Mouse (Mus musculus) limb, embryonic 15.5 days (tissue): ENCODE measurements around the gene Ccdc8. TPM values are rescaled to one million over a fixed set of nuclear protein-coding genes. Genes with fewer than 3 reads are reported as not detected.

Experiments
- ATAC-seq: fragments of 200-750 bp; cut with Nextera tagmentation; 2 replicates; pipeline ENCODE4 v1.8.0; 2017; ENCODE audit warnings: low read depth, moderate TSS enrichment; ENCODE audit not compliant: insufficient number of reproducible peaks, low FRiP score, low TSS enrichment
- H3K27ac ChIP-seq: fragments of 300-500 bp; sonication (generic); 2 replicates; pipeline ENCODE4 v1.5.1; 2015; ENCODE audit warnings: moderate library complexity, mild to moderate bottlenecking, inconsistent platforms
- H3K27me3 ChIP-seq: fragments of 300-500 bp; sonication (generic); 2 replicates; pipeline ENCODE4 v1.6.1; 2015; ENCODE audit warnings: inconsistent platforms
- H3K36me3 ChIP-seq: fragments of 300-500 bp; sonication (generic); 2 replicates; pipeline ENCODE4 v1.6.1; 2015; ENCODE audit warnings: inconsistent platforms
- H3K4me1 ChIP-seq: fragments of 300-500 bp; sonication (generic); 2 replicates; pipeline ENCODE4 v1.6.1; 2015; ENCODE audit warnings: inconsistent platforms
- H3K4me2 ChIP-seq: fragments of 300-500 bp; sonication (generic); 2 replicates; pipeline ENCODE4 v1.6.1; 2015; ENCODE audit warnings: mild to moderate bottlenecking, inconsistent platforms
- H3K4me3 ChIP-seq: fragments of 300-500 bp; sonication (generic); 2 replicates; pipeline ENCODE4 v1.5.1; 2015; ENCODE audit warnings: mild to moderate bottlenecking, inconsistent platforms
- H3K9ac ChIP-seq: fragments of 300-500 bp; sonication (generic); 2 replicates; pipeline ENCODE4 v1.6.1; 2015; ENCODE audit warnings: inconsistent platforms
- H3K9me3 ChIP-seq: fragments of 300-500 bp; sonication (generic); 2 replicates; pipeline ENCODE4 v1.6.1; 2016; ENCODE audit warnings: inconsistent platforms
- WGBS: fragments of 180-500 bp; shearing (Covaris S2); methylation state at CpG from one replicate; pipeline ENCODE4 v1.1.7; 2015; 5-methylcytosine and 5-hydroxymethylcytosine counted together
- polyA plus RNA-seq: library from polyadenylated mRNA; unstranded; fragments of >200 nt; fragmentation: Nextera tagmentation; extraction: Ambion mirVana; gene quantifications from 2 replicates; pipeline ENCODE4 v1.2.1, GENCODE M21; 2015

The Ccdc8 gene
- 19.1 and 40.8 TPM in 2 replicates for polyA plus RNA-seq

GRCm38 (mm10) chr7:16992451-16992807, at the start of gene Ccdc8:
TSS of gene Ccdc8 (plus strand) at chr7:16992708.
- Histone ChIP-seq H3K4me3 (peak within 1 kb of the TSS; percentile 65), H3K27ac (peak within 1 kb of the TSS; percentile 92), H3K4me1 (peaks cover 75% of the 10 kb centered on the region), H3K27me3 (no peaks in the 10 kb centered on the region), H3K9ac (no peak within 1 kb of the TSS), H3K36me3 (peaks cover 8% of the 10 kb centered on the region), H3K4me2 (peak within 1 kb of the TSS; percentile 72), H3K9me3 (no peaks in the 10 kb centered on the region)
- WGBS: 91% methylated on average over 5 of the region's 5 CpGs
- ATAC-seq: no peak

GRCm38 (mm10) chr7:16942861-16943260, 49.6 kb upstream of the Ccdc8 start:
- ATAC-seq: no peak
- 61% methylated on average over 4 of the region's 4 CpGs for WGBS
- H3K9me3 ChIP-seq: no peaks in the 10 kb centered on the region

DNA sequence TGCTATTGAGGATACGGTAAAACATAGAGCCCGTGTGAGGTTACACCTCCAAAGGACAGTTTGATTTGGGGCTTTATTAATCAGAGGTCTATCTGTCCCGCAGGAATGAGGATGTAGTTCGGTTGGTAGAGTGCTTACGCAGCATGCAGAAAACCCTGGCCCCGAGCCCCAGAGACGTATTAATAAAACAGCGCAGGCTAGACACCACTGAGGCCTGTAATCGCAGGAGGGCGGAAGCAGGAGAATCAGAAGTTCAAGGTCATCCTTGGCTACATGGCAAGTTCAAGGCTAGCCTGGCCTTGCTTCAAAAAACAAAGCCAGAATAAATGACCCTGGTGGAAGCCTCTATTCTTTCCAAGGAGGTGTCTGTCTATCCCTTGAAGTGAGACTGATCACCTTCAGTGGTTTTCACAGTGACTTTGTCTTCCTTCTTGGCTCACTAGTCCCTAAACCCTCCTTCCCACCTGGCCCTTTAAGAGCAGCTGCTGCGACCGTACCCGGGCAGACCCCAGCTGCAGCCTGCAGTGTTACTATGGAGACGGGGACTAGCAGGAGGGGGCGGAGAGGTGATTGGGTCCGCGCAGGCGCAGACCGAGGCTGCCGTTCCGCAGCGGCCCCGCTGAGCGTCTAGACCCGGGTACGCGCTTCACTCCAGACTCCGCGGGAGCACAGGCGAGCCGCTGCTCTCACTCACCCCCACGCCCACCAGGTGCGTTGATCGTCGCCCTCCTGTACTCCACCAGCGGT, 48.3 kb upstream of the Ccdc8 start, which contains the start of gene Pnmal2:
TSS of gene Pnmal2 (plus strand) at position 622 of the 747 bp plus-strand sequence.
- 14% methylated on average over 36 of the region's 36 CpGs for WGBS

More at GRCm38 (mm10) chr7:16942861-16943260, 49.6 kb upstream of the Ccdc8 start:
- H3K9ac ChIP-seq: no peak overlapping the region
- peaks cover 59% of the 10 kb centered on the region for H3K4me1 ChIP-seq
- H3K27ac ChIP-seq: no peak overlapping the region
- peaks cover 29% of the 10 kb centered on the region for H3K27me3 ChIP-seq
- H3K4me3 ChIP-seq: no peak overlapping the region
- no peak overlapping the region for H3K4me2 ChIP-seq
- no peaks in the 10 kb centered on the region for H3K36me3 ChIP-seq

DNA sequence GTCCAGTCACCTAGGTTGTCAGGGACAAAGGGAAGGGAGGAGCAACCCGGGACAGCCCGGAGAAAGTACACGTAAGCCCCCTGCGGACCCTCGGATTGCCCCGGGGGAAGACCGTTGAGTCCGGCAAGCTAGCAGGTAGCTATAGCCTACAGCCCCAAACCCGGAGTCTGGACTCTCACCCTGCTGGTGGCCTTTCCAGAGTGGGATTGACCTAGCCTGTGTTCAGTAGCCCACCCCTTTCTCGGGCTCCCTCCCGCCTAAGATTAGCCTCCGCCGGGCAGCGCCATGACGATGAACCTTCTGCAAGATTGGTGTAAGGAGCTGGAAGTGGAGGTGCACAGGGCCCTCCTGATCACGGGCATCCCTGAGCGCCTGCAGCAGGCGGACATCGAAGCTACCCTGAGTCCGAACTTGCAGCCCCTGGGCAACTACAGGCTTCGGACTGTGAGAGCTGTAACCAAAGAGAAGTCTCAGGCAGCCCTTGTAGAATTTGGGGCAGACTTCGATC, 47.6 kb upstream of the Ccdc8 start:
- Histone ChIP-seq H3K27me3 (peaks cover 48% of the 10 kb centered on the region), H3K4me1 (peaks cover 70% of the 10 kb centered on the region), H3K9me3 (no peaks in the 10 kb centered on the region), H3K4me3 (peak overlapping the region; percentile 64), H3K4me2 (peak overlapping the region; percentile 81), H3K9ac (peak overlapping the region; percentile 69), H3K36me3 (no peaks in the 10 kb centered on the region), H3K27ac (peak overlapping the region; percentile 69)
- WGBS: 1% methylated on average over 22 of the region's 22 CpGs
- no peak for ATAC-seq

More for the DNA sequence above, 48.3 kb upstream of the Ccdc8 start, which contains the start of gene Pnmal2:
- Histone ChIP-seq H3K9me3 (no peaks in the 10 kb centered on the region), H3K4me2 (peak within 1 kb of the TSS; percentile 81), H3K9ac (peak within 1 kb of the TSS; percentile 69), H3K27ac (peak within 1 kb of the TSS; percentile 69), H3K4me1 (peaks cover 68% of the 10 kb centered on the region), H3K27me3 (peaks cover 41% of the 10 kb centered on the region), H3K36me3 (no peaks in the 10 kb centered on the region), H3K4me3 (peak within 1 kb of the TSS; percentile 64)
- peak; percentile 86 for ATAC-seq

- 0 out of 2 replicates have a peak overlapping the region, but pooled peaks have one; percentile 69 for H3K27ac ChIP-seq
- H3K36me3 ChIP-seq: no peaks in the 10 kb centered on the region
- WGBS: 18% methylated on average over 17 of the region's 17 CpGs
- ATAC-seq: no peak
- peaks cover 69% of the 10 kb centered on the region for H3K4me1 ChIP-seq
- peak overlapping the region; percentile 64 for H3K4me3 ChIP-seq
- peak overlapping the region; percentile 81 for H3K4me2 ChIP-seq
- H3K27me3 ChIP-seq: peaks cover 48% of the 10 kb centered on the region
- H3K9ac ChIP-seq: 0 out of 2 replicates have a peak overlapping the region, but pooled peaks have one; percentile 69
- no peaks in the 10 kb centered on the region for H3K9me3 ChIP-seq
These were observed 47.1 kb upstream of the Ccdc8 start for GRCm38 (mm10) chr7:16945419-16945818.

- H3K27ac ChIP-seq: peak overlapping the region; percentile 67
- ATAC-seq: no peak
- H3K4me1 ChIP-seq: peaks cover 64% of the 10 kb centered on the region
- H3K9ac ChIP-seq: peak overlapping the region; percentile 18
- H3K9me3 ChIP-seq: no peaks in the 10 kb centered on the region
- H3K36me3 ChIP-seq: no peaks in the 10 kb centered on the region
- H3K4me2 ChIP-seq: peak overlapping the region; percentile 81
- H3K27me3 ChIP-seq: peaks cover 48% of the 10 kb centered on the region
- peak overlapping the region; percentile 64 for H3K4me3 ChIP-seq
- 10% methylated on average over 53 of the region's 53 CpGs for WGBS
These were observed 45.8 kb upstream of the Ccdc8 start for GRCm38 (mm10) chr7:16946441-16947348.

- H3K4me1 ChIP-seq: peaks cover 64% of the 10 kb centered on the region
- H3K9ac ChIP-seq: peak overlapping the region; percentile 18
- peaks cover 48% of the 10 kb centered on the region for H3K27me3 ChIP-seq
- H3K36me3 ChIP-seq: no peaks in the 10 kb centered on the region
- H3K27ac ChIP-seq: peak overlapping the region; percentile 67
- ATAC-seq: no peak; the same call in 1 of the 2 replicates
- peak overlapping the region; percentile 64 for H3K4me3 ChIP-seq
- H3K9me3 ChIP-seq: no peaks in the 10 kb centered on the region
- H3K4me2 ChIP-seq: peak overlapping the region; percentile 81
- WGBS: 14% methylated on average over 22 of the region's 22 CpGs
These were observed 45.1 kb upstream of the Ccdc8 start for GRCm38 (mm10) chr7:16947349-16947895.

GRCm38 (mm10) chr7:16947959-16948361, 44.5 kb upstream of the Ccdc8 start:
- Histone ChIP-seq H3K4me3 (peak overlapping the region; percentile 64), H3K9ac (no peak overlapping the region), H3K4me2 (peak overlapping the region; percentile 81), H3K27ac (peak overlapping the region; percentile 62), H3K27me3 (peaks cover 48% of the 10 kb centered on the region), H3K4me1 (peaks cover 64% of the 10 kb centered on the region), H3K9me3 (no peaks in the 10 kb centered on the region), H3K36me3 (no peaks in the 10 kb centered on the region)
- peak; percentile 49 for ATAC-seq
- 11% methylated on average over 4 of the region's 4 CpGs for WGBS

DNA sequence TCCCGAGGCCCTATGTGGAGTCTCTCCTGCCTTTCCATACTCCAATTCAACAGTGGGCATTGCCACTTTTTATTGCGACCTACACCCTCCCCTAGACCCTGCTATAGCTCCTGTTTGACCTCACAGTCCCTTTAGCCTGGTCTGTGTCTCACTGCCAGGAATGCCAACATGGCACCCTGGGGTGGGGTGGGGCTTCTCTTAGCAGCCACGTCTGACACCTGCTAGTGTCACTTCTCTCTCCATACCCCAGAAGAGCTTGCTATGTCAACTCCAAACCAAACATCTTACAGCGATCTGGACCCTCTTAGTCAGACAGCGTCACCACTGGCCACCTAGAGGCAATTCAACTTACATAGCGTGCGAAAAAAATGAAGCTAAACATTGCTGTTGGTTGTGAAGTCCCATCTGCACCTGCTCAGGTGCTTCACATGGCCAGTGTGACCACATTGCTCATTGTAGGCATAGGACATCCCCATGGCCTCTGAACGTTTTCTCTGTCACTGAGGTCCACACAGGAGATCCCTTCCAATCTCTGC, 43.5 kb upstream of the Ccdc8 start:
- Histone ChIP-seq H3K4me1 (peaks cover 62% of the 10 kb centered on the region), H3K36me3 (no peaks in the 10 kb centered on the region), H3K9me3 (no peaks in the 10 kb centered on the region), H3K4me2 (no peak overlapping the region), H3K27ac (peak overlapping the region; percentile 62), H3K4me3 (no peak overlapping the region), H3K27me3 (peaks cover 48% of the 10 kb centered on the region), H3K9ac (no peak overlapping the region)
- ATAC-seq: no peak
- 61% methylated on average over 8 of the region's 8 CpGs for WGBS

GRCm38 (mm10) chr7:16949908-16950841, 42.3 kb upstream of the Ccdc8 start:
- peak; percentile 40 for ATAC-seq
- H3K4me1 ChIP-seq: peaks cover 51% of the 10 kb centered on the region

More at GRCm38 (mm10) chr7:16949908-16950841, 42.3 kb upstream of the Ccdc8 start:
- Histone ChIP-seq H3K27me3 (peaks cover 42% of the 10 kb centered on the region), H3K4me2 (peak overlapping the region; percentile 58), H3K4me3 (peak overlapping the region; percentile 27), H3K36me3 (no peaks in the 10 kb centered on the region), H3K9me3 (no peaks in the 10 kb centered on the region), H3K27ac (no peak overlapping the region), H3K9ac (peak overlapping the region; percentile 26; the same call in 1 of the 2 replicates)
- whole genome bisulfite sequencing: 13% methylated on average over 29 of the region's 29 CpGs
